Mouse (Mus musculus) neural tube, embryonic 13.5 days (tissue): ENCODE results near the gene Wdr43. TPM values are rescaled to one million over a fixed set of nuclear protein-coding genes. Genes with fewer than 3 reads are reported as not detected.

Source experiments
- polyA plus RNA-seq: library from polyadenylated mRNA; unstranded; fragments of >200 nt; fragmentation: Nextera tagmentation; extraction: Ambion mirVana; gene quantifications from 2 replicates; pipeline ENCODE4 v1.2.1, GENCODE M21; 2015

Wdr43 gene
- polyA plus RNA-seq, 1 experiment from 2014 or later: 45.6 TPM

Other genes starting within 250 kb of the Wdr43 start
- gene Gm4707, start 156.0 kb upstream of the Wdr43 start, polyA plus RNA-seq: 1.7 and 4.7 TPM in 2 replicates
- 34.5 and 46.3 TPM in 2 replicates for gene Smchd1, start 140.6 kb upstream of the Wdr43 start, polyA plus RNA-seq
- gene Ndc80, start 89.0 kb upstream of the Wdr43 start, polyA plus RNA-seq: 8.1 and 12.1 TPM in 2 replicates
- 1.0 and 1.5 TPM in 2 replicates for gene Spdya, start 63.8 kb upstream of the Wdr43 start, polyA plus RNA-seq
- 0.15 and 0.29 TPM in 2 replicates for gene Togaram2, start 57.4 kb downstream of the Wdr43 start, polyA plus RNA-seq
- gene Pcare, start 137.0 kb downstream of the Wdr43 start, polyA plus RNA-seq: not detected in 2 replicates
- 9.5 and 11.3 TPM in 2 replicates for gene Clip4, start 152.6 kb downstream of the Wdr43 start, polyA plus RNA-seq